ENCODE assay signal across 9 mouse cellular contexts in genomic region chr1:172501371-172502144, GRCm38 (mm10). TPM values are rescaled to one million over a fixed set of nuclear protein-coding genes. Genes with fewer than 3 reads are reported as not detected.
DNase-seq lines count a peak whose midpoint lies in the region; ATAC-seq and TF ChIP-seq lines count a peak whose summit lies in the region.
"Had no signal": no experiment of that assay in that cellular context is flagged by ENCODE, and none has a peak within 500 bp of the region (broad histone marks: within the 10 kb centered on the region; RNA-seq: fewer than 3 reads in every experiment).

No protein-coding gene starts in this region.

- H3K9me3 ChIP-seq in liver, embryonic 14.5 days (ENCODE audit: control insufficient read depth, low read length) = no peaks in the 10 kb centered on the region

- peak overlapping the region; percentile 67 for H3K4me2 ChIP-seq in liver, embryonic 14.5 days (ENCODE audit: low read depth)

- peak overlapping the region; percentile 24 for H3K9ac ChIP-seq in liver, embryonic 14.5 days (replicated peaks)

- no peak overlapping the region for H3K27ac ChIP-seq in liver, embryonic 14.5 days

- 3% methylated on average over 13 of the region's 13 CpGs for WGBS in liver, embryonic 14.5 days (ENCODE audit: insufficient replicate concordance)

- H3K4me3 ChIP-seq in liver, embryonic 14.5 days (ENCODE audit: insufficient read depth in 1 of 2, low read depth in 2 of 2, low read length in 2 of 2) = peak overlapping the region; percentile 62 to 64

- intact Hi-C loops in gastrocnemius, postnatal 14 days (cut with DNase I; ENCODE audit: low total_unique reads) = no loop called here
- intact Hi-C loops in left cerebral cortex, postnatal 14 days (cut with DNase I) = no loop called here

- ATAC-seq in liver, embryonic 14.5 days (ENCODE audit: insufficient read depth) = peak; percentile 34; the same call in 1 of the 2 replicates

- TF ChIP-seq CTCF in liver, embryonic 14.5 days (IDR thresholded peaks at IDR 0.05; ENCODE audit: low read depth) = no peak

- H3K27me3 ChIP-seq in liver, embryonic 14.5 days (ENCODE audit: control insufficient read depth, insufficient read depth, low read length) = no peaks in the 10 kb centered on the region

- DNase-seq in CD8-positive naive resting alpha-beta T cell, adult 2 months (ENCODE audit: low read depth in 2 of 2, low spot score in 2 of 2) = peak; percentile 64 to 68
- peak; percentile 34 for DNase-seq in adrenal gland, postnatal 25 days
- peak; percentile 80 for DNase-seq in gastrocnemius, postnatal 14 days
- DNase-seq in induced T-regulatory cell, adult 2 months (ENCODE audit: low read depth) = peak; percentile 91
- DNase-seq in liver, embryonic 14.5 days (ENCODE audit: low read depth in 3 of 3, low spot score in 3 of 3) = no peak
- peak; percentile 87 for DNase-seq in naive thymus-derived CD4-positive, alpha-beta T cell, adult 2 months (ENCODE audit: low read depth)
- peak; percentile 81 to 84 for DNase-seq in thymus, postnatal 36 days
- no peak for DNase-seq in left cerebral cortex, postnatal 14 days (ENCODE audit: low spot score in 2 of 2)

- TF ChIP-seq EP300 in liver, embryonic 14.5 days (IDR thresholded peaks at IDR 0.05; ENCODE audit: low read depth) = no peak

- peaks cover 0 to 23% of the 10 kb centered on the region in 2 experiments; a peak in 3 of 4 replicates for H3K4me1 ChIP-seq in liver, embryonic 14.5 days (replicated peaks; ENCODE audit: control insufficient read depth in 2 of 2, insufficient read depth in 2 of 2, low read length in 1 of 2)

- H3K36me3 ChIP-seq in liver, embryonic 14.5 days (replicated peaks; ENCODE audit: control insufficient read depth, insufficient read depth, low read depth) = peaks cover 3% of the 10 kb centered on the region

RNA-seq across cellular contexts. Expression of gene Tagln2, which starts 1.7 kb away (rescaled TPM):
- total RNA-seq in adrenal gland, postnatal 25 days (2021) = 80.7 and 88.8 TPM in 2 replicates
- 10 to 100 TPM; 60.4 to 61.2 TPM for total RNA-seq in gastrocnemius, postnatal 14 days (2021)
- 75.1 and 88.2 TPM in 2 replicates for polyA plus RNA-seq in liver, embryonic 14.5 days (2012; rRNA removed)
- polyA plus RNA-seq in liver, embryonic 14.5 days (2014; fragmentation: Nextera tagmentation; extraction: Ambion mirVana) = 94.4 and 97.5 TPM in 2 replicates
- total RNA-seq in left cerebral cortex, postnatal 14 days (2021) = 10 to 100 TPM; 12.3 to 15.1 TPM

RNA-seq across cellular contexts. Expression of gene Cfap45, which starts 19.0 kb away (rescaled TPM):
- 1.3 TPM in 1 of 2 replicates, not detected in the other for total RNA-seq in adrenal gland, postnatal 25 days (2021)
- under 1 TPM; 0.40 to 0.45 TPM for total RNA-seq in gastrocnemius, postnatal 14 days (2021)
- polyA plus RNA-seq in liver, embryonic 14.5 days (2012; rRNA removed) = 0.15 and 0.28 TPM in 2 replicates
- 0.22 and 0.29 TPM in 2 replicates for polyA plus RNA-seq in liver, embryonic 14.5 days (2014; fragmentation: Nextera tagmentation; extraction: Ambion mirVana)
- total RNA-seq in left cerebral cortex, postnatal 14 days (2021) = 1 to 10 TPM; 3.6 to 3.7 TPM

RNA-seq across cellular contexts. Expression of gene Igsf9, which starts 20.0 kb away (rescaled TPM):
- total RNA-seq in adrenal gland, postnatal 25 days (2021) = 2.9 and 3.6 TPM in 2 replicates
- total RNA-seq in gastrocnemius, postnatal 14 days (2021) = under 1 TPM; 0.37 to 0.51 TPM
- 2.1 and 2.8 TPM in 2 replicates for polyA plus RNA-seq in liver, embryonic 14.5 days (2012; rRNA removed)
- 0.60 and 1.0 TPM in 2 replicates for polyA plus RNA-seq in liver, embryonic 14.5 days (2014; fragmentation: Nextera tagmentation; extraction: Ambion mirVana)
- total RNA-seq in left cerebral cortex, postnatal 14 days (2021) = 10 to 100 TPM; 10.9 to 15.2 TPM

RNA-seq across cellular contexts. Expression of gene Slamf9, which starts 26.4 kb away (rescaled TPM):
- 1.9 and 3.4 TPM in 2 replicates for total RNA-seq in adrenal gland, postnatal 25 days (2021)
- under 1 TPM; 0.33 to 0.57 TPM for total RNA-seq in gastrocnemius, postnatal 14 days (2021)
- 0.92 and 1.5 TPM in 2 replicates for polyA plus RNA-seq in liver, embryonic 14.5 days (2012; rRNA removed)
- polyA plus RNA-seq in liver, embryonic 14.5 days (2014; fragmentation: Nextera tagmentation; extraction: Ambion mirVana) = 1.5 and 1.9 TPM in 2 replicates
- total RNA-seq in left cerebral cortex, postnatal 14 days (2021) = under 1 TPM; 0.53 to 0.93 TPM

RNA-seq across cellular contexts. Expression of gene Vsig8, which starts 54.2 kb away (rescaled TPM):
- 0.33 TPM in 1 of 2 replicates, not detected in the other for total RNA-seq in adrenal gland, postnatal 25 days (2021)
- total RNA-seq in gastrocnemius, postnatal 14 days (2021) = not detected
- not detected in 2 replicates for polyA plus RNA-seq in liver, embryonic 14.5 days (2012; rRNA removed)
- polyA plus RNA-seq in liver, embryonic 14.5 days (2014; fragmentation: Nextera tagmentation; extraction: Ambion mirVana) = not detected in 2 replicates
- total RNA-seq in left cerebral cortex, postnatal 14 days (2021) = under 1 TPM in 1 of 2 experiments, not detected in 1; 0.95 TPM
- total RNA-seq: gastrocnemius, postnatal 4 days had no signal

Comparison
In these comparisons a context has a peak if more than half of its experiments do, and no peak if none do; other contexts are left out.
1. DNase-seq: peak in CD8-positive naive resting alpha-beta T cell, adult 2 months (2 of 2), adrenal gland, postnatal 25 days (single experiment), gastrocnemius, postnatal 14 days (single experiment), induced T-regulatory cell, adult 2 months (single experiment), naive thymus-derived CD4-positive, alpha-beta T cell, adult 2 months (single experiment) and thymus, postnatal 36 days (2 of 2); none in liver, embryonic 14.5 days (0 of 3) and left cerebral cortex, postnatal 14 days (0 of 2).